Mouse (Mus musculus) adrenal gland, postnatal 25 days (tissue): Measurements from ENCODE around the gene Kcng3. TPM values are rescaled to one million over a fixed set of nuclear protein-coding genes. Genes with fewer than 3 reads are reported as not detected.

Source experiments
- DNase-seq: peaks from one replicate; pipeline ENCODE4 v3.0.0; 2021; ENCODE audit warnings: mixed read lengths
- total RNA-seq: library from RNA; stranded (reverse); gene quantifications from 2 replicates; pipeline ENCODE4 v1.2.3, GENCODE M21; 2021

Gene Kcng3
- total RNA-seq, 1 experiment from 2014 or later, result 16.9 TPM

GRCm38 (mm10) chr17:83554997-83555396 is 76.7 kb downstream of the Kcng3 start:
- DNase-seq, result no peak

GRCm38 (mm10) chr17:83548501-83549233 is 83.0 kb downstream of the Kcng3 start:
- peak; percentile 8 for DNase-seq

- DNase-seq, result no peak
These were observed 84.5 kb downstream of the Kcng3 start for GRCm38 (mm10) chr17:83547145-83547544.

DNA sequence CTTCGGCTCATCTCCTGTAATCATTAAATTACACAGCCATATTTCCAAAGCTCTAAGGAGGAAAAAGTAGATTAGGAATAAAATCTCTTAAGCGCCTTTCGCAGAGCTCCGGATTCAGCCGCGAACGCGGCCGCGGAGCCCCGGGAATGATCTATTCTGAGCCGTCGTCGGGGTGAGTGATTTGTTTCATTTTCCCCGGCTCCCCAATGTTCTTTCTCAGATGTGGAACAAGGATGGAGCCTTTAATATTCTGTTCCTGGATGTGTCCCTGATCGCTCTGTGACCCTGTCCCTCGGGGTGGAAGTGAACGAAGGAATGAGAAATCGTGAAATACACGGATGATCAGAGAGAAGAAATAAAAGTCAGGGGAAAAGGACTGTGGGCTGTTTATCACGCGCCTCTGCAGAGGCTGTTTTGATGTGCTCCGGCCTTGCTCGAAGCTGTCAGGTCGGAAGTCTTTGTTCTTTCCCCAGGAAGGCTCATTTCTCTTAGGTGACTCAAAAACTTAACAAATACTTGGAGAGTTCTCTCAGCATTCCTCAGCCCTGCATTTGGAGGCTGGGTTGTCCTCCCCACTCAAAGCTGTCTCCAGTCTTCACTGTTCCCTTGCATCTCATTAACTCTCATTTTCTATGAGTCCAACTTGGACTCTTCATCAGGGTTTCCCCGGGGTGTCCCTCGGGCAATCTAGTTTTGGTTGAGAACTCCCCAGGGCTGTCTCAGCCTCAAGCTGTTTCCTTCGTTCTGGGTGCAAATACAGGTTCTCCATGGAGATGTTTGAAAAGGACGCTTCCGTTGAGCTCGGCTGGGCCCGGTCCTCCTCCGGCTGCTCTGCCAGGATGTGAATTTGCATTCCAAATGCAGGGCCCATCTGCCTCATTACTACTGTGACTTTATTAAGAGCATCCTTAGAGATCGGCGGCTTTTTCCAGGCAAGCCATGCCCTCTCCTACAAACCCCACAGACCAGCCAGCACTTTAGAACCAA is 85.6 kb downstream of the Kcng3 start:
- peak; percentile 30 for DNase-seq

DNA sequence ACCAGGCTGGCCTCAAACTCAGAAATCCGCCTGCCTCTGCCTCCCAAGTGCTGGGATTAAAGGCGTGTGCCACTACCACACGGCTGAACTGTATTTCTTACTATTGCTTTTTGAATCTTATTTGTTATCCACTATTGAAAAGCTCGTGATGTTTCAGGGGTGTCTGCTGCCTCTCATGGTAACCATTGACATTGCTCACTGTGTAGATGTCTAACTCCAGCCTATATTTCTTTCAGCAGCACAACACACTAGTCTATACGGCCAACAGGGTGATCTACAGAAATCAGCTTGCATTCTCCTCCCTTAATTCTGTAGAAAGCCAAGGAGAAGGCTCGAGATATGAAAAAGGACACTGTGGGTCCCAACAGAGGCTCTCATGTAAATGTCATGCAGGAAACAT is 86.4 kb downstream of the Kcng3 start:
- no peak for DNase-seq

- DNase-seq, result no peak
These were observed 89.3 kb downstream of the Kcng3 start for GRCm38 (mm10) chr17:83542424-83542823.

GRCm38 (mm10) chr17:83539262-83540037 is 92.2 kb downstream of the Kcng3 start:
- DNase-seq, result no peak

- no peak for DNase-seq
These were observed 93.0 kb downstream of the Kcng3 start for GRCm38 (mm10) chr17:83538694-83539093.

- no peak for DNase-seq
These were observed 93.6 kb downstream of the Kcng3 start for GRCm38 (mm10) chr17:83538141-83538540.

Other genes with a start within 250 kb of the Kcng3 start
- gene Cox7a2l, start 114.6 kb downstream of the Kcng3 start, total RNA-seq, result 142 and 170 TPM in 2 replicates
- 63.0 and 88.2 TPM in 2 replicates for gene Mta3, start 74.3 kb upstream of the Kcng3 start, total RNA-seq
- gene Haao, start 216.1 kb upstream of the Kcng3 start, total RNA-seq, result 0.43 and 3.8 TPM in 2 replicates